Mouse (Mus musculus): Measurements from ENCODE around the gene 4933407L21Rik. TPM values are rescaled to one million over a fixed set of nuclear protein-coding genes. Genes with fewer than 3 reads are reported as not detected.
A peak's percentile ranks its signal among the peaks of the same experiment; 100 is the strongest.
"Not testable (repeated sequence)": the region's sequence is repeated elsewhere in the genome, so short reads cannot be mapped to it uniquely, and the experiment has no call there.

Gene 4933407L21Rik
- polyA plus RNA-seq, 1 experiment from 2014 or later, result 0.29 TPM

DNA sequence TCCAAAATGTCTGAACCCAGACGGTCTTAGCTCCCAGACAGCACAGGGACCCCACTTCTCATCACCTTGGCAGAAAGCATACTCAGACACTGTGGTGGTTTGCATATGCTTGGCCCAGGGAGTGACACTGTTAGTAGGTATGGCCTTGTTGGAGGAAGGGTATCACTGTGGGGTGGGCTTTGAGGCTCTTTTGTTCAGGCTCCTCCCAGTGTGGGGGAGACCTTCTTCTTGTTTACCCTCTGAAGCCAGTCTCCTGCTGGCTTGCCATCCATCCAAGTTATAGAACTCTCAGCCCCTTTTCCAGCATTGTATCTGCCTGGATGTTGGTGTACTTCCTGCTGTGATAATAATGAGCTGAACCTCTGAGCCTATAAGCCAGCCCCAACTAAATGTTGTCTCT, 40.8 kb downstream of the 4933407L21Rik start:
- ATAC-seq (ENCODE audit: insufficient number of reproducible peaks, insufficient read depth, low FRiP score, low TSS enrichment), result no peak
- H3K4me3 ChIP-seq, result no peak overlapping the region
- no peak overlapping the region; the same call in 1 of the 2 replicates for H3K27ac ChIP-seq
- H3K27me3 ChIP-seq, result no peaks in the 10 kb centered on the region
- WGBS, result 83% methylated on average over 1 of the region's 1 CpGs
- no peak overlapping the region for H3K4me2 ChIP-seq (replicated peaks)
- no peaks in the 10 kb centered on the region for H3K4me1 ChIP-seq
- no peaks in the 10 kb centered on the region for H3K9me3 ChIP-seq
- no peak overlapping the region for H3K9ac ChIP-seq
- H3K36me3 ChIP-seq, result no peaks in the 10 kb centered on the region

DNA sequence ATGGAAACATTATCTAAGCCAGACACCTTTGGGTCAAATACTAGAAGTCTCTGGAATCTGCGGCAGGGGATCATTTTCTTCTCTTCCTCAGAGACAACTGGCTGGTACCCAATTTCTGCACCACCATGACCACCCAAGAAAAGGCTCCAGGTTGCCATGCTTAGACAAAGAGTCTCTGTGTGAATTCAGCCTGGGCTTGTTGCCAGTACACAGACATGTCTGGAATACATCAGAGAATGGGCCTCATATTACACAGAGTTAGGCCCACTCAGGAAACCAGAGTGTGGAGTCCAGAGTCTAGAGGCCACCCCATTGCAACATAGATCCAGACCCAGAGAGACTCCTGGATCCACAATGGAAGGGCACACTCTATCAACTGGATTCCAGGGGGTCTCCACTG, 41.2 kb downstream of the 4933407L21Rik start:
- Histone ChIP-seq H3K9me3 (no peaks in the 10 kb centered on the region), H3K36me3 (no peaks in the 10 kb centered on the region), H3K27ac (no peak overlapping the region), H3K27me3 (no peaks in the 10 kb centered on the region), H3K4me1 (no peaks in the 10 kb centered on the region), H3K4me3 (no peak overlapping the region), H3K4me2 (replicated peaks) (no peak overlapping the region), H3K9ac (no peak overlapping the region)
- ATAC-seq (ENCODE audit: insufficient number of reproducible peaks, insufficient read depth, low FRiP score, low TSS enrichment), result peak; percentile 22; the same call in 1 of the 2 replicates
- WGBS, result 56% methylated on average over 1 of the region's 1 CpGs

DNA sequence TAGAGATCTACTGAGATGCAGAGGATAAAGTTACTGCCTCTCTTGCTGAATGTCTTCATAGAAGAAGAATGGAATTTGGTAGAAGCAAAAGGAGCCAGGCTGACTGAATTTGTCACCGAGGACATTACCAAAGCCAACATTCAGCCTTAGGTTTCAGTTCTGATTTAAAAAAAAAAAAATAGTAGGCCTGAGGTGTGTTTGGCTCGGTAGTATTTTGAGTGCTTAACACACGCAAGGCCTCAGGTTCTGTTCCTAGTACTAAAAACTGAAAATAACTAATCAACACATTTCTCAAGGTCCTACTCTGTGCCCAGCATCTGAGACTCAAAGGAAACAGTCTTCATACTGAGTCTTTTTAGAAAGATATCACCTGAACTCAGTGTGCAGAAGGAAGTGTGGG, 42.8 kb downstream of the 4933407L21Rik start:
- Histone ChIP-seq H3K27me3 (no peaks in the 10 kb centered on the region), H3K4me1 (no peaks in the 10 kb centered on the region), H3K9me3 (no peaks in the 10 kb centered on the region), H3K27ac (no peak overlapping the region), H3K4me3 (no peak overlapping the region), H3K9ac (no peak overlapping the region), H3K4me2 (replicated peaks) (no peak overlapping the region), H3K36me3 (no peaks in the 10 kb centered on the region)
- WGBS, result 89% methylated on average over 3 of the region's 3 CpGs
- no peak for ATAC-seq (ENCODE audit: insufficient number of reproducible peaks, insufficient read depth, low FRiP score, low TSS enrichment)

DNA sequence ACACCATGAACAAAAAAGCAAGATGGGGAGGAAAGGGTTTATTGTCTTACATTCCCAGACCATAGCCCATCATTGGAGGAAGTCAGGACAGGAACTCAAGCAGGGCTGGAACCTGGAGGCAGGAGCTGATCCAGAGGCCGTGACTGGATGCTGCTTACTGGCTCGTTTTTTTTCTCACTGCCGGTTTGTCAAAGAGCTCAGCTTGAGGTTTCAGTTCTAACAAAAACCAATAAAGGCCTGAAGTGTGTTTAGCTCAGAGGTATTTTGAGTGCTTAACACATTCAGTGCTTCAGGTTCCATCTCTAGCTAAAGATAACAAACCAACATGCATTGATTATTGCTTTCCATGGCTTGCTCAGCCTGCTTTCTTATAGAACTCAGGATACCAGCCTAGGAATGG, 44.1 kb downstream of the 4933407L21Rik start:
- Histone ChIP-seq H3K9me3 (no peaks in the 10 kb centered on the region), H3K36me3 (no peaks in the 10 kb centered on the region), H3K4me3 (no peak overlapping the region), H3K4me1 (no peaks in the 10 kb centered on the region), H3K4me2 (replicated peaks) (no peak overlapping the region), H3K9ac (no peak overlapping the region), H3K27ac (no peak overlapping the region), H3K27me3 (no peaks in the 10 kb centered on the region)
- 69% methylated on average over 3 of the region's 3 CpGs for WGBS
- no peak for ATAC-seq (ENCODE audit: insufficient number of reproducible peaks, insufficient read depth, low FRiP score, low TSS enrichment)

DNA sequence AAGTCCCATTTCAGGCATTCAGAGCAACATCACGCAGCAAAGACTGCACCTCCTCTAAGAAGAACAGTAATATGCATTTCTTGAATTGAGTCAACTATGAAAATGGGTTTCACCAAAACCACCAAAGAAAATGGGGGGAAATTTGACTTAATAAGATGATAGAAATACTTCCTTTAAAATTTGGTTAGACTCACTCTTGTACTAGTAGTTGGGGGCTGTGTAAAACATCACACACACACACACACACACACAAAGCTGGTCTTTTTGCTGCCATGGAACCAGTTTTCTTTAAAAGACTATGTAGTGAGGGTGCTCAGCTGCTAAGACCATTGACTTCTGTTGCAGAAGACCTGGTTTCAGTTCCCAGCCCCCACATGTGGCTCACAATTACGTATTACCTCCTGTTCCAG, 45.2 kb downstream of the 4933407L21Rik start:
- no peaks in the 10 kb centered on the region for H3K4me1 ChIP-seq
- 84% methylated on average over 2 of the region's 2 CpGs for WGBS
- no peak overlapping the region for H3K4me3 ChIP-seq
- H3K9me3 ChIP-seq, result no peaks in the 10 kb centered on the region
- H3K36me3 ChIP-seq, result no peaks in the 10 kb centered on the region
- no peak overlapping the region for H3K9ac ChIP-seq
- no peak for ATAC-seq (ENCODE audit: insufficient number of reproducible peaks, insufficient read depth, low FRiP score, low TSS enrichment)
- H3K27ac ChIP-seq, result no peak overlapping the region
- H3K27me3 ChIP-seq, result no peaks in the 10 kb centered on the region
- H3K4me2 ChIP-seq (replicated peaks), result no peak overlapping the region

DNA sequence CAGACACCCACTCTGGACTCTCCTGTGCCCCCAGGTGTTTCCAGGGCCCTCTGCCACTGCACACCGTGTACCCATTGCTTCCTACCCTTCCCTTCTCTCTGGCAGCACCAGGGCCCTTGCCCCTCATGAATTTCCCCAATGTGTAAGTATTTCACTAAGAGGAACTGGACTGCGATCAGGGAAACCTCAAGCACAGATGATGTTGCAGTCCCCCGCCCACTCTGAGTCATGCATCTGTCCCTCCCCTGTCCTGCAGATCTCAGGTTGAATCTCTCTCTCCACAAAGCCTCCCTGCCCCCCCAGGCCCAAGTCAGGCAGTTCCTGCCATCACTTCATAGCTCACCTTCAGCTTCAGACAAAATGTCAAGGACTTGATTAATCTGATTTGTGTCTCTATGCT, 49.4 kb downstream of the 4933407L21Rik start:
- Histone ChIP-seq H3K36me3 (no peaks in the 10 kb centered on the region), H3K9me3 (no peaks in the 10 kb centered on the region), H3K4me2 (replicated peaks) (no peak overlapping the region), H3K27me3 (no peaks in the 10 kb centered on the region), H3K27ac (no peak overlapping the region), H3K4me1 (no peaks in the 10 kb centered on the region), H3K9ac (no peak overlapping the region), H3K4me3 (no peak overlapping the region)
- ATAC-seq (ENCODE audit: insufficient number of reproducible peaks, insufficient read depth, low FRiP score, low TSS enrichment), result no peak
- 84% methylated on average over 3 of the region's 3 CpGs for WGBS

DNA sequence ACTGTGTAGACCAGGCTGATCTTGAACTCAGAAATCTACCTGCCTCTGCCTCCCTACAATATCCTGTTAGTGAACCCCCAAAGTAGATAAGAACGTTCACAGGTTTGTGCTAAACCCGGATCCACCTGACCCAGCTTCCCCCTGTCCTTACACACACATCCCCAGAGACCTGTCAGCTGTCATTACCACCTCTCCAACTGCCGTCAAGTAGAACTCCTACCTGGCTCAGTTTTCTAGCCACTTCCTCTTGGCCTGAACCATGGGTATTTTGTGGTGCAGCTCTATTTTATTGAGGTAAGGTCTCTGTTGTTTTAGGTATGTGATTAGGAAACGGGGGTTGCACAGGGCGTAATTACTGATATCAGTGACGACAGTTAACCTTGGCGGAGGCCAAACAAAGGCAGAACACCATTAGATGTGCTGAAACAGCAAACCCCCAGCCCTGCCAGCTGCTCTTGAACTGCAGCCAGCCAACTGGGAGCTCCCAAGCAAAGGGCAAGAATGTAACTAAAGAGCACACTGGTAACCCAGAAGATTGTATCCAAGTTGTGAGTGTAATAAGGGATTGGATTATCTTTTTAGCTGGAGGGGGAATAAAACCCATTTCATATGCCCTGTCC, 53.6 kb downstream of the 4933407L21Rik start:
- Histone ChIP-seq H3K9me3 (peaks cover 4% of the 10 kb centered on the region; the same call in 1 of the 2 replicates), H3K27ac (no peak overlapping the region), H3K36me3 (no peaks in the 10 kb centered on the region), H3K4me2 (replicated peaks) (no peak overlapping the region), H3K4me1 (no peaks in the 10 kb centered on the region), H3K4me3 (no peak overlapping the region), H3K27me3 (no peaks in the 10 kb centered on the region), H3K9ac (no peak overlapping the region)
- 46% methylated on average over 7 of the region's 7 CpGs for WGBS
- no peak for ATAC-seq (ENCODE audit: insufficient number of reproducible peaks, insufficient read depth, low FRiP score, low TSS enrichment)

DNA sequence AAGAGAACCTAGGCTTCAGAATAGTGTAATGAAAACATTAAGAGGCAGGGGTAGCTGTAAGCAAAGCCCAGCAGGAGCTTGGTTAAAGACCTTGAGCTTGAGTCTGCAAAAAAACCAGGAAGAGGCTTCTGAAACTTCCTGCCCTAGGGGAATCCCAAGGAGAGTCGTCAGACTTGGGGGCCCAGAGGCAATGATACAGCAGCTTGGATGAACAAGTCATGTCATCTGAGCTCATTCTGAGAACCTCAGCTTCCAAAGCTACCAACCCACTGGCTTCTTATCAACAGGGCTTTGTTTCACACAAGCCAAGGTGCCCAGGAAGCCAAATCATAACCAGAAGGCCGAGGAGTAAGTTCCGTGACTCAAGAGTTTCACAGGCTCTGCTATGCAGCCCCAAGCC, 57.5 kb downstream of the 4933407L21Rik start:
- Histone ChIP-seq H3K9me3 (peaks cover 4% of the 10 kb centered on the region; the same call in 1 of the 2 replicates), H3K36me3 (no peaks in the 10 kb centered on the region)

DNA sequence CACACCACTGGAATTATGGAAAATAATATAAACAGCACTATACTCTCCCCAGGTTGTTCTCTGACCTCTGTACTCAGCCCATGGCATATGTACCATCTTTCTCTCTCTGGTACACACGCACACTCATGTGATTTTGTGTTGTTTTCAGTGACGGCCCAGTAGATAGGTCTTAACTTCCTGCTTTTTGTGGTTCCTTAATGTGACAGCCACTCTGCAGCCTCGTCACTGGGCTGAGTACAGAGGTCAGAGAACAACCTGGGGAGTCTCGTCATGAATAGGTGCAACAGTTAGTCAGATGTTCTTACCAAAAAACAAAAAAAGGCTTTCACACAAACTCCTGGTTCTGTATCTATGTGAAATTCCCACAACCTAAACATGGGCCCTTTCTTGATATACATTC, 60.1 kb downstream of the 4933407L21Rik start:
- no peak overlapping the region for H3K4me2 ChIP-seq (replicated peaks)
- ATAC-seq (ENCODE audit: insufficient number of reproducible peaks, insufficient read depth, low FRiP score, low TSS enrichment), result no peak
- no peaks in the 10 kb centered on the region for H3K4me1 ChIP-seq
- peaks cover 4% of the 10 kb centered on the region; the same call in 1 of the 2 replicates for H3K9me3 ChIP-seq
- H3K36me3 ChIP-seq, result no peaks in the 10 kb centered on the region
- no peaks in the 10 kb centered on the region for H3K27me3 ChIP-seq
- WGBS, result 72% methylated on average over 4 of the region's 4 CpGs
- H3K4me3 ChIP-seq, result no peak overlapping the region
- H3K27ac ChIP-seq, result no peak overlapping the region
- H3K9ac ChIP-seq, result no peak overlapping the region

More for the DNA sequence above, 57.5 kb downstream of the 4933407L21Rik start:
- Histone ChIP-seq H3K27ac (no peak overlapping the region), H3K4me3 (no peak overlapping the region), H3K9ac (no peak overlapping the region), H3K27me3 (no peaks in the 10 kb centered on the region), H3K4me1 (no peaks in the 10 kb centered on the region), H3K4me2 (replicated peaks) (no peak overlapping the region)
- no peak for ATAC-seq (ENCODE audit: insufficient number of reproducible peaks, insufficient read depth, low FRiP score, low TSS enrichment)
- 67% methylated on average over 3 of the region's 3 CpGs for WGBS

DNA sequence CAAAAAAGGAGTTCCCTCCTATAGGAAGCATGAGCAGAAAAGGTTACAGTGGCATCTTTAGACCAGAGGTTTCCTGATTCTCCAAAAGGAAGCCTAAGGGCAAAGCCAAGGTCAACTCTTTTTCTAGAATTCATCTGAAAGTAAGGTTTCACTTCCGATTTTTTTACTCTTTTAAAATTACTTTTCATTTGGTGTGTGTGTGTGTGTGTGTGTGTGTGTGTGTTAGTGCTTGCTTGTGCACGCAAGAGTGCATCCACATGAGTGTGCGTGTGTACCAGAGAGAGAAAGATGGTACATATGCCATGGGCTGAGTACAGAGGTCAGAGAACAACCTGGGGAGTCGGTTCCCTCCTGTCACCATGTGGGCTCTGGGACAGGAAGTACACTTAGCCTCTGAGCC, 60.6 kb downstream of the 4933407L21Rik start:
- H3K27ac ChIP-seq; H3K9ac ChIP-seq; H3K36me3 ChIP-seq; H3K4me3 ChIP-seq; H3K4me2 ChIP-seq (replicated peaks); ATAC-seq (ENCODE audit: insufficient number of reproducible peaks, insufficient read depth, low FRiP score, low TSS enrichment); H3K27me3 ChIP-seq; H3K4me1 ChIP-seq; H3K9me3 ChIP-seq: not testable (repeated sequence)
- 82% methylated on average over 4 of the region's 4 CpGs for WGBS

All from embryonic facial prominence, embryonic 12.5 days (tissue).